Mouse (Mus musculus) forebrain, embryonic 12.5 days (tissue): ENCODE data around the gene Kcna5. TPM values are rescaled to one million over a fixed set of nuclear protein-coding genes. Genes with fewer than 3 reads are reported as not detected.
A peak's percentile ranks its signal among the peaks of the same experiment; 100 is the strongest.

Experiments
- ATAC-seq: fragments of 200-750 bp; cut with Nextera tagmentation; 2 replicates; pipeline ENCODE4 v1.8.0; 2017; ENCODE audit warnings: moderate TSS enrichment; ENCODE audit not compliant: low FRiP score
- H3K27ac ChIP-seq: fragments of 300-500 bp; sonication (generic); 2 replicates; pipeline ENCODE4 v1.5.1; 2016; ENCODE audit warnings: mild to moderate bottlenecking
- H3K27me3 ChIP-seq: fragments of 300-500 bp; sonication (generic); 2 replicates; pipeline ENCODE4 v1.6.1; 2016; ENCODE audit warnings: mild to moderate bottlenecking
- H3K36me3 ChIP-seq: fragments of 300-500 bp; sonication (generic); replicated peaks from 2 replicates; pipeline ENCODE4 v1.6.1; 2016; ENCODE audit warnings: mild to moderate bottlenecking
- H3K4me1 ChIP-seq: fragments of 300-500 bp; sonication (generic); 2 replicates; pipeline ENCODE4 v1.6.1; 2016
- H3K4me2 ChIP-seq: fragments of 300-500 bp; sonication (generic); 2 replicates; pipeline ENCODE4 v1.6.1; 2016; ENCODE audit warnings: mild to moderate bottlenecking, moderate library complexity
- H3K4me3 ChIP-seq: fragments of 300-500 bp; sonication (generic); replicated peaks from 2 replicates; pipeline ENCODE4 v1.5.1; 2016; ENCODE audit warnings: mild to moderate bottlenecking
- H3K9ac ChIP-seq: fragments of 300-500 bp; sonication (generic); 2 replicates; pipeline ENCODE4 v1.6.1; 2016; ENCODE audit warnings: mild to moderate bottlenecking
- H3K9me3 ChIP-seq: fragments of 300-500 bp; sonication (generic); 2 replicates; pipeline ENCODE4 v1.6.1; 2016
- whole genome bisulfite sequencing: fragments of 180-500 bp; shearing (Covaris S2); methylation state at CpG from one replicate; pipeline ENCODE4 v1.1.7; 2016; 5-methylcytosine and 5-hydroxymethylcytosine counted together
- polyA plus RNA-seq: library from polyadenylated mRNA; unstranded; fragments of >200 nt; fragmentation: Nextera tagmentation; extraction: Ambion mirVana; gene quantifications from 2 replicates; pipeline ENCODE4 v1.2.1, GENCODE M21; 2016

The Kcna5 gene
- polyA plus RNA-seq, 1 experiment from 2014 or later, result 1.6 TPM

- peak overlapping the region; percentile 60; the same call in 1 of the 2 replicates for H3K27ac ChIP-seq
- WGBS, result 10% methylated on average over 31 of the region's 31 CpGs
- no peaks in the 10 kb centered on the region for H3K9me3 ChIP-seq
- H3K4me1 ChIP-seq, result peaks cover 28% of the 10 kb centered on the region
- peak overlapping the region; percentile 46 for H3K4me2 ChIP-seq
- H3K9ac ChIP-seq, result peak overlapping the region; percentile 18
- H3K36me3 ChIP-seq, result no peaks in the 10 kb centered on the region
- peak overlapping the region; percentile 25 for H3K4me3 ChIP-seq
- H3K27me3 ChIP-seq, result peaks cover 27% of the 10 kb centered on the region
- peak; percentile 30; the same call in 1 of the 2 replicates for ATAC-seq
Measured at GRCm38 (mm10) chr6:126534531-126535207, 543 bp downstream of the Kcna5 start.

- no peak overlapping the region for H3K4me2 ChIP-seq
- no peaks in the 10 kb centered on the region for H3K36me3 ChIP-seq
- 35% methylated on average over 4 of the region's 4 CpGs for WGBS
- no peak overlapping the region for H3K27ac ChIP-seq
- H3K9me3 ChIP-seq, result no peaks in the 10 kb centered on the region
- H3K4me3 ChIP-seq, result no peak overlapping the region
- ATAC-seq, result no peak
- H3K4me1 ChIP-seq, result peaks cover 21% of the 10 kb centered on the region
- peaks cover 27% of the 10 kb centered on the region for H3K27me3 ChIP-seq
- H3K9ac ChIP-seq, result no peak overlapping the region
Measured at GRCm38 (mm10) chr6:126531306-126531705, 3.9 kb downstream of the Kcna5 start.

- Histone ChIP-seq H3K4me2 (no peak overlapping the region), H3K27ac (no peak overlapping the region), H3K9me3 (no peaks in the 10 kb centered on the region), H3K4me1 (peaks cover 10% of the 10 kb centered on the region), H3K36me3 (no peaks in the 10 kb centered on the region), H3K9ac (no peak overlapping the region), H3K4me3 (no peak overlapping the region), H3K27me3 (peaks cover 21% of the 10 kb centered on the region)
- 87% methylated on average over 3 of the region's 3 CpGs for WGBS
- ATAC-seq, result no peak
Measured at GRCm38 (mm10) chr6:126530019-126530418, 5.2 kb downstream of the Kcna5 start.

GRCm38 (mm10) chr6:126514720-126515119 is 20.5 kb downstream of the Kcna5 start:
- peak; percentile 91 for ATAC-seq
- 56% methylated on average over 10 of the region's 10 CpGs for WGBS
- no peak overlapping the region for H3K27ac ChIP-seq
- no peak overlapping the region for H3K9ac ChIP-seq
- no peaks in the 10 kb centered on the region for H3K9me3 ChIP-seq
- H3K4me1 ChIP-seq, result peaks cover 7% of the 10 kb centered on the region
- H3K4me2 ChIP-seq, result no peak overlapping the region
- H3K27me3 ChIP-seq, result no peaks in the 10 kb centered on the region
- H3K4me3 ChIP-seq, result no peak overlapping the region
- no peaks in the 10 kb centered on the region for H3K36me3 ChIP-seq

GRCm38 (mm10) chr6:126513714-126514248 is 21.4 kb downstream of the Kcna5 start:
- no peak overlapping the region for H3K9ac ChIP-seq
- H3K27ac ChIP-seq, result no peak overlapping the region
- H3K4me1 ChIP-seq, result peaks cover 7% of the 10 kb centered on the region
- no peaks in the 10 kb centered on the region for H3K9me3 ChIP-seq
- no peaks in the 10 kb centered on the region for H3K36me3 ChIP-seq
- WGBS, result 90% methylated on average over 3 of the region's 3 CpGs
- H3K4me2 ChIP-seq, result no peak overlapping the region
- no peak overlapping the region for H3K4me3 ChIP-seq
- no peaks in the 10 kb centered on the region for H3K27me3 ChIP-seq
- ATAC-seq, result no peak

GRCm38 (mm10) chr6:126513154-126513553 is 22.1 kb downstream of the Kcna5 start:
- Histone ChIP-seq H3K27me3 (no peaks in the 10 kb centered on the region), H3K4me1 (peaks cover 7% of the 10 kb centered on the region), H3K27ac (no peak overlapping the region), H3K36me3 (no peaks in the 10 kb centered on the region), H3K4me3 (no peak overlapping the region), H3K9me3 (no peaks in the 10 kb centered on the region), H3K4me2 (no peak overlapping the region), H3K9ac (no peak overlapping the region)
- WGBS, result 81% methylated on average over 3 of the region's 3 CpGs
- no peak for ATAC-seq

GRCm38 (mm10) chr6:126508671-126509070 is 26.5 kb downstream of the Kcna5 start:
- H3K4me2 ChIP-seq, result no peak overlapping the region
- no peak overlapping the region for H3K27ac ChIP-seq
- H3K4me3 ChIP-seq, result no peak overlapping the region
- H3K9me3 ChIP-seq, result no peaks in the 10 kb centered on the region
- H3K9ac ChIP-seq, result no peak overlapping the region
- 87% methylated on average over 6 of the region's 6 CpGs for WGBS
- ATAC-seq, result no peak
- no peaks in the 10 kb centered on the region for H3K4me1 ChIP-seq
- H3K27me3 ChIP-seq, result no peaks in the 10 kb centered on the region
- H3K36me3 ChIP-seq, result no peaks in the 10 kb centered on the region

GRCm38 (mm10) chr6:126503920-126504319 is 31.3 kb downstream of the Kcna5 start:
- H3K4me2 ChIP-seq, result no peak overlapping the region
- no peak overlapping the region for H3K27ac ChIP-seq
- H3K36me3 ChIP-seq, result no peaks in the 10 kb centered on the region
- WGBS, result 82% methylated on average over 8 of the region's 8 CpGs
- ATAC-seq, result no peak
- no peaks in the 10 kb centered on the region for H3K27me3 ChIP-seq
- H3K4me1 ChIP-seq, result peaks cover 6% of the 10 kb centered on the region
- no peak overlapping the region for H3K4me3 ChIP-seq
- H3K9ac ChIP-seq, result no peak overlapping the region
- H3K9me3 ChIP-seq, result no peaks in the 10 kb centered on the region

GRCm38 (mm10) chr6:126502691-126503301 is 32.4 kb downstream of the Kcna5 start:
- WGBS, result 26% methylated on average over 9 of the region's 9 CpGs
- no peaks in the 10 kb centered on the region for H3K27me3 ChIP-seq
- H3K9me3 ChIP-seq, result no peaks in the 10 kb centered on the region
- H3K27ac ChIP-seq, result no peak overlapping the region
- H3K4me3 ChIP-seq, result no peak overlapping the region
- ATAC-seq, result no peak
- H3K4me1 ChIP-seq, result peaks cover 6% of the 10 kb centered on the region
- no peak overlapping the region for H3K9ac ChIP-seq
- H3K4me2 ChIP-seq, result no peak overlapping the region
- H3K36me3 ChIP-seq, result no peaks in the 10 kb centered on the region

- Histone ChIP-seq H3K4me2 (no peak overlapping the region), H3K9me3 (no peaks in the 10 kb centered on the region), H3K27ac (no peak overlapping the region), H3K36me3 (no peaks in the 10 kb centered on the region), H3K4me3 (no peak overlapping the region), H3K4me1 (peaks cover 16% of the 10 kb centered on the region), H3K27me3 (no peaks in the 10 kb centered on the region), H3K9ac (no peak overlapping the region)
- WGBS, result 89% methylated on average over 6 of the region's 6 CpGs
- ATAC-seq, result no peak
Measured at GRCm38 (mm10) chr6:126500985-126501384, 34.2 kb downstream of the Kcna5 start.

- Histone ChIP-seq H3K9me3 (no peaks in the 10 kb centered on the region), H3K36me3 (no peaks in the 10 kb centered on the region), H3K27ac (no peak overlapping the region), H3K4me3 (no peak overlapping the region), H3K27me3 (no peaks in the 10 kb centered on the region), H3K9ac (no peak overlapping the region), H3K4me1 (peaks cover 16% of the 10 kb centered on the region), H3K4me2 (no peak overlapping the region)
- WGBS, result 23% methylated on average over 8 of the region's 8 CpGs
- ATAC-seq, result 0 out of 2 replicates have a peak, but pooled peaks have one; percentile 42
Measured at GRCm38 (mm10) chr6:126500088-126500487, 35.1 kb downstream of the Kcna5 start.

GRCm38 (mm10) chr6:126497878-126498277 is 37.3 kb downstream of the Kcna5 start:
- H3K27me3 ChIP-seq, result no peaks in the 10 kb centered on the region
- no peak overlapping the region for H3K4me3 ChIP-seq
- ATAC-seq, result 0 out of 2 replicates have a peak, but pooled peaks have one; percentile 62
- no peaks in the 10 kb centered on the region for H3K9me3 ChIP-seq
- no peak overlapping the region for H3K27ac ChIP-seq
- no peaks in the 10 kb centered on the region for H3K36me3 ChIP-seq
- H3K4me2 ChIP-seq, result no peak overlapping the region
- peaks cover 13% of the 10 kb centered on the region for H3K4me1 ChIP-seq
- H3K9ac ChIP-seq, result no peak overlapping the region
- WGBS, result 65% methylated on average over 5 of the region's 5 CpGs
